Mouse (Mus musculus) E14TG2a.4 (cell line): Measurements from ENCODE around the gene Grb2.
"Not testable (repeated sequence)": the region's sequence is repeated elsewhere in the genome, so short reads cannot be mapped to it uniquely, and the experiment has no call there.

ENCODE experiments used
- H3K27me3 ChIP-seq: 2 replicates; pipeline ENCODE4 v1.6.1; 2014; ENCODE audit warnings: low read length, control low read depth; ENCODE audit not compliant: insufficient read depth
- H3K36me3 ChIP-seq: 2 replicates; pipeline ENCODE4 v1.6.1; 2014; ENCODE audit warnings: low read length, control low read depth; ENCODE audit not compliant: insufficient read depth
- H3K4me1 ChIP-seq: replicated peaks from 2 replicates; pipeline ENCODE4 v1.6.1; 2014; ENCODE audit warnings: low read depth, low read length, control low read depth
- H3K4me3 ChIP-seq: replicated peaks from 2 replicates; pipeline ENCODE4 v1.5.1; 2014; ENCODE audit warnings: mild to moderate bottlenecking, low read length
- H3K9me3 ChIP-seq: 2 replicates; pipeline ENCODE4 v1.6.1; 2014; ENCODE audit warnings: low read length, control low read depth
- CTCF ChIP-seq: conservative IDR thresholded peaks from 2 replicates; pipeline ENCODE4 v1.5.1; 2014; ENCODE audit warnings: low read length
- NANOG ChIP-seq: IDR thresholded peaks from 2 replicates; pipeline ENCODE4 v1.6.1; 2014; ENCODE audit warnings: borderline replicate concordance, low read length, mixed read lengths
- POU5F1 ChIP-seq: IDR thresholded peaks from 2 replicates; pipeline ENCODE4 v1.6.1; 2014; ENCODE audit warnings: low read length, borderline replicate concordance

Grb2 gene

DNA sequence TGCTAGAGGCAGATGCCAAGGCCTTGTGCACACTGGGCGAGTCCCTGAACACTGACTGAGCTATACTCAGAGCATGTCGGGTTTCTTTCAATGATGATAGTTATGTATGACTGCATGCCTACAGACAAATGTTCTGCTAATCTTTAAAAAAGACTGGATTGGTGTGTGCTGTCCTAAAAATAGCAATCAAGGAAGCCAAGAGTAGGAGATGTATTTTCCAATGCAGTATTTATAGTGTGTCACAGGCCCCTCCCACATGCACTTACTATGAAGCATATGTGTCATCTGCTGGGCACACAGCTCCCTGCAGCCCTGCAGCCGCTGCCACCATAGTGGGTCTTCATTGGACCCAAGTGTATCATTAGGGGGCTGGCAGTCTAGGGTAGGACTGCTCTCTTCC lies 55.2 kb downstream of the Grb2 start:
- Histone ChIP-seq H3K4me3 (no peak overlapping the region), H3K4me1 (peaks cover 46% of the 10 kb centered on the region), H3K36me3 (peaks cover 76% of the 10 kb centered on the region), H3K27me3 (no peaks in the 10 kb centered on the region), H3K9me3 (no peaks in the 10 kb centered on the region)
- TF ChIP-seq POU5F1 (no peak), CTCF (no peak), NANOG (no peak)

DNA sequence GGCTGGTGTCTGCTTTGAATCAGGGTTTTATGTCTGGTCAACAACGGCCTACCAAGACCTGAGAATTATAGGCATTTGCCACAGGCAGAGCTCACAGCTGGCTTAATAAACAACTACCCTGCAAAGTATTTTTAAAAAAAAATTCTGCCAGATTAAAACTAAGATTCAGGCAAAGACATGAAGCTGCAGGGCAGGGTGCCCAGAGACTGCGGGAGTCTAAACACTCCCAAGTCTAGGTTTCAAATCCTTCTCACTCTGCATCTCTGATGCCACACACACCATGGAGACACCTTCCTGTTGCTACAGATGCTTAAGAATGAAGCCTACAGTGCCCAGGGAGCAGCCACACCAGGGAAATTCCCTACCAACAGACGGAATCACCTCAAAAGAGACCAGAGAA lies 56.7 kb downstream of the Grb2 start:
- TF ChIP-seq NANOG: no peak
- TF ChIP-seq CTCF: no peak
- TF ChIP-seq POU5F1: no peak
- no peaks in the 10 kb centered on the region for H3K27me3 ChIP-seq
- H3K4me3 ChIP-seq: no peak overlapping the region
- H3K4me1 ChIP-seq: peaks cover 52% of the 10 kb centered on the region
- peaks cover 87% of the 10 kb centered on the region for H3K36me3 ChIP-seq
- H3K9me3 ChIP-seq: no peaks in the 10 kb centered on the region

DNA sequence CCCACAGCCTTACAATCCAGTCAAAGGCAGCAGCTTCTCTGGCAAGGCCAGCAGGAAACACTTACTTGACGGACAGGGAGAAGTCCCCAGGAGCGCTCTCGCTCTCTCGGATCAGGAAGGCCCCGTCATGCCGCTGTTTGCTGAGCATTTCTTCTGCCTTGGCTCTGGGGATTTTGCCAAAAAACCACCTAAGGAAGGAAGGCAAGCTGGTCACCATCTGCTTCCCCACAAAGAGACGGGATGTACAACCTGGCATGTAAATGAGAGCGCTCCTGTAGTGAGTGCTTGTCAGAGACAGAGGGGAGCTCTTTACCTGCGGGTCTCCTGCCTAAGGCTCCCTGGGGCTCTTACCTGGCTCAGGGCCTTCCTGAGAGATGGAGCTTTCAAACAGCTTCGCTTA lies 58.7 kb downstream of the Grb2 start:
- H3K4me1 ChIP-seq: peaks cover 56% of the 10 kb centered on the region
- H3K36me3 ChIP-seq: peaks cover 94% of the 10 kb centered on the region
- no peak overlapping the region for H3K4me3 ChIP-seq
- H3K9me3 ChIP-seq: no peaks in the 10 kb centered on the region
- H3K27me3 ChIP-seq: no peaks in the 10 kb centered on the region
- TF ChIP-seq CTCF (no peak), POU5F1 (no peak), NANOG (no peak)

DNA sequence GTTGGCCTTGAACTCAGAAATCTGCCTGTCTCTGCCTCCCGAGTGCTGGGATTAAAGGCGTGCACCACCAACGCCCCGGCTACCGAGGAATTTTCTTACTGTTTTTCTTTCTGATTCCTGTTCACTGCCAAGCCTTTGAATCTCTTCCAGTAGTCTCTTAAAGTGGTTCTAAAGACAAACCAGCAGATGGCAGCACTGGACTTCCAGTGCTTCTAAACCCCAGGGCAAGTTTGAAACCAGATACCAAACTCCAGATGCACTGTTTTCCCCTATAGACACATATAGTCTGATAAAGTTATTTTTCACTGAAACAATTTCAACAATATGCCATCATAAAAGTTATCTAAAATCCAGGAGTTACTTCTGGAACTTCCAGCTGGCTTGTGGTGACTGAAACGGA lies 60.9 kb downstream of the Grb2 start:
- Histone ChIP-seq H3K4me1 (peaks cover 68% of the 10 kb centered on the region), H3K27me3 (no peaks in the 10 kb centered on the region), H3K36me3 (peaks cover 81% of the 10 kb centered on the region), H3K9me3 (no peaks in the 10 kb centered on the region), H3K4me3 (no peak overlapping the region)
- TF ChIP-seq POU5F1 (no peak), CTCF (peak; percentile 60), NANOG (no peak)

- TF ChIP-seq POU5F1: no peak
- no peak for TF ChIP-seq CTCF
- TF ChIP-seq NANOG: no peak
- Histone ChIP-seq H3K36me3 (peaks cover 80% of the 10 kb centered on the region), H3K27me3 (no peaks in the 10 kb centered on the region), H3K4me1 (peaks cover 76% of the 10 kb centered on the region), H3K4me3 (no peak overlapping the region), H3K9me3 (no peaks in the 10 kb centered on the region)
These were observed 62.0 kb downstream of the Grb2 start for GRCm38 (mm10) chr11:115646439-115646838.

- peaks cover 72% of the 10 kb centered on the region for H3K36me3 ChIP-seq
- H3K4me3 ChIP-seq, H3K9me3 ChIP-seq, H3K27me3 ChIP-seq: not testable (repeated sequence)
- peaks cover 85% of the 10 kb centered on the region for H3K4me1 ChIP-seq
These were observed 62.9 kb downstream of the Grb2 start for GRCm38 (mm10) chr11:115645498-115645897.

DNA sequence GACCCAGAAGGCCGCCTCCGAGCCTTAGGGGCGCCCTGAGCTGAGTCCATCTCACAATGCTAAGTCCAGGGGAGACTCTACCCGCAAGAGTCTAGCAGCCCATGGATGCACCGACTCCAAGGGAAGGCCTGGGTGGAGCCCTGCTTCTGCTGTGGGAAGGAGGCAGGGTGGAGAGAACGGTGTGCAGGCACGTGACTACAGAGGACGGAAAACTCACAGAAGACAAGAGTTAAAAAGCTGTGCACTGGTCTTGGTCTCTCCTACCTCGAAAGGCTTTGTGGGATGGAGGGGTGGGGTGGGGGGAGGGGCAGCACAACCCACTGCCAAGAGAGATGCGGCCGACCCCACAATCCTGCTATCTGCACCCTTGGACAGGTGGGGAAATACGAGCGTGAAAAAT lies 64.1 kb downstream of the Grb2 start:
- H3K4me1 ChIP-seq: peaks cover 87% of the 10 kb centered on the region
- H3K27me3 ChIP-seq: no peaks in the 10 kb centered on the region
- no peaks in the 10 kb centered on the region for H3K9me3 ChIP-seq
- H3K4me3 ChIP-seq: no peak overlapping the region; the same call in 1 of the 2 replicates
- peaks cover 62% of the 10 kb centered on the region for H3K36me3 ChIP-seq
- TF ChIP-seq POU5F1: no peak
- TF ChIP-seq CTCF: no peak
- no peak for TF ChIP-seq NANOG

GRCm38 (mm10) chr11:115643265-115643664 lies 65.1 kb downstream of the Grb2 start:
- H3K4me3 ChIP-seq: peak overlapping the region; percentile 30; the same call in 1 of the 2 replicates
- H3K36me3 ChIP-seq: peaks cover 51% of the 10 kb centered on the region
- peaks cover 92% of the 10 kb centered on the region for H3K4me1 ChIP-seq
- no peak for TF ChIP-seq CTCF
- no peak for TF ChIP-seq NANOG
- no peak for TF ChIP-seq POU5F1
- H3K9me3 ChIP-seq: no peaks in the 10 kb centered on the region
- no peaks in the 10 kb centered on the region for H3K27me3 ChIP-seq

- H3K9me3 ChIP-seq: no peaks in the 10 kb centered on the region
- no peak for TF ChIP-seq CTCF
- H3K4me3 ChIP-seq: no peak overlapping the region
- no peaks in the 10 kb centered on the region for H3K27me3 ChIP-seq
- H3K36me3 ChIP-seq: peaks cover 46% of the 10 kb centered on the region
- H3K4me1 ChIP-seq: peaks cover 90% of the 10 kb centered on the region
These were observed 65.7 kb downstream of the Grb2 start for GRCm38 (mm10) chr11:115642705-115643104.

- no peaks in the 10 kb centered on the region for H3K9me3 ChIP-seq
- peaks cover 36% of the 10 kb centered on the region for H3K36me3 ChIP-seq
- no peak for TF ChIP-seq POU5F1
- TF ChIP-seq CTCF: no peak
- TF ChIP-seq NANOG: no peak
- H3K4me1 ChIP-seq: peaks cover 90% of the 10 kb centered on the region
- H3K4me3 ChIP-seq: no peak overlapping the region; the same call in 1 of the 2 replicates
- H3K27me3 ChIP-seq: no peaks in the 10 kb centered on the region
These were observed 66.7 kb downstream of the Grb2 start for GRCm38 (mm10) chr11:115641664-115642036.
